Mouse (Mus musculus) heart, postnatal 0 days (tissue): Measurements from ENCODE around the gene Dnajc5g. TPM values are rescaled to one million over a fixed set of nuclear protein-coding genes. Genes with fewer than 3 reads are reported as not detected.

Source experiments
- ATAC-seq: fragments of 200-750 bp; cut with Nextera tagmentation; 2 replicates; pipeline ENCODE4 v1.8.0; 2017; ENCODE audit warnings: low read depth, moderate number of reproducible peaks, moderate library complexity; ENCODE audit not compliant: insufficient read depth
- DNase-seq: peaks from one replicate; pipeline ENCODE4 v3.0.0-alpha.2; 2016; ENCODE audit warnings: low spot score
- H3K27ac ChIP-seq: fragments of 300-500 bp; sonication (generic); 2 replicates; pipeline ENCODE4 v1.5.1; 2014; ENCODE audit warnings: low read depth, mild to moderate bottlenecking
- H3K27me3 ChIP-seq: fragments of 300-500 bp; sonication (generic); 2 replicates; pipeline ENCODE4 v1.6.1; 2014; ENCODE audit warnings: low read length, mixed read lengths; ENCODE audit not compliant: control insufficient read depth, insufficient read depth
- H3K36me3 ChIP-seq: fragments of 300-500 bp; sonication (generic); replicated peaks from 2 replicates; pipeline ENCODE4 v1.6.1; 2014; ENCODE audit warnings: low read length, mixed read lengths; ENCODE audit not compliant: control insufficient read depth, insufficient read depth
- H3K4me1 ChIP-seq: fragments of 300-500 bp; sonication (generic); 2 replicates; pipeline ENCODE4 v1.6.1; 2014; ENCODE audit warnings: antibody characterized with exemption; ENCODE audit not compliant: control insufficient read depth, insufficient read depth
- H3K4me2 ChIP-seq: fragments of 300-500 bp; sonication (generic); 2 replicates; pipeline ENCODE4 v1.6.1; 2014; ENCODE audit warnings: low read depth, mild to moderate bottlenecking, low read length, moderate library complexity
- H3K4me3 ChIP-seq: fragments of 300-500 bp; sonication (generic); 2 replicates; pipeline ENCODE4 v1.5.1; 2014; ENCODE audit warnings: low read depth, low read length
- H3K9ac ChIP-seq: fragments of 300-500 bp; sonication (generic); replicated peaks from 2 replicates; pipeline ENCODE4 v1.6.1; 2014; ENCODE audit warnings: low read depth, low read length, mixed read lengths
- H3K9me3 ChIP-seq: fragments of 300-500 bp; sonication (generic); replicated peaks from 2 replicates; pipeline ENCODE4 v1.6.1; 2016; ENCODE audit warnings: low read length; ENCODE audit not compliant: control insufficient read depth
- CTCF ChIP-seq: IDR thresholded peaks from 2 replicates; pipeline ENCODE4 v1.5.1; 2016; ENCODE audit warnings: antibody characterized with exemption, control low read depth, low read depth
- EP300 ChIP-seq: IDR thresholded peaks from 2 replicates; pipeline ENCODE4 v1.6.1; 2016; ENCODE audit warnings: antibody characterized with exemption, low read depth
- WGBS: fragments of 180-500 bp; shearing (Covaris S2); extraction: QIAGEN DNeasy Blood & Tissue Kit; methylation state at CpG from one replicate; pipeline ENCODE4 v1.1.7; 2014; 5-methylcytosine and 5-hydroxymethylcytosine counted together
- polyA plus RNA-seq: library from polyadenylated mRNA; unstranded; fragments of >200 nt; fragmentation: Nextera tagmentation; extraction: Ambion mirVana; gene quantifications from 2 replicates; pipeline ENCODE4 v1.2.1, GENCODE M21; 2015
- total RNA-seq: library from RNA; depleted of rRNA; stranded (reverse); fragments of >200 nt; gene quantifications from 2 replicates; pipeline ENCODE4 v1.2.3, GENCODE M21; 2014; ENCODE audit warnings: low replicate concordance

Gene Dnajc5g
- total and polyA plus RNA-seq, 2 experiments from 2014 or later = not detected

DNA sequence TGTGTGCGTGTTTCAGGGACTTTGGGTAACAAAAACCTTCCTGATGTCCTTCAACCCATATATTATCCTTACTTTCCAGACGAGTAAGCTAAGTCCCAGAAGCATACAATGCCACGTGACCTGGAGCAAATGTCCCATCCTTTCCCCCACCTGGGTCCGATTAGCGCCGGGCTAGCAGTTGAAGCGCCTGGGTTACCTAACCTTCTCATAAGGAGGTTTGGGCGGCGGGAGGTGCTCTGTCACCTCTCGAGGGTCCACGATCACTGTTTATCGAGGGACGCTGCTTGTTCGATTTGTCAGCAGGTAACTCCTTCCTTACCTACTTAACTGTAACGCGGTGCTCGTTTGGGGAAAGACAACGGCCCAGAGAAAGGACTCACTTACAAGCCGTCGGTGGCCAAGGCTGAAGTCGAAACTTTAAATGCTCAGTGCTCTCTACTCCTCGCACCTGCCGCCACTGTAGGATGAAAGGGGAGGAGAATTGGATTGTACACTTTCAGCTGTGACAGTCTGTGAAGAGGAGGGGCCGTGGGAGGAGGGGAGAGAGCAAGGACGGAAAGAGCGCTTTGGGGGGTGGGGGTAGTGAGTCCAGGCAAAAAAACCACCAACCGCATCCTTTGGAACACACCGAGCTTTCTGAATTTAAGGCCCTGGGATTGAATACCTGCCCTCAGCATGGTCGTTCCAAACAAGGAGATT, 11.8 kb upstream of the Dnajc5g start:
- no peak for DNase-seq

DNA sequence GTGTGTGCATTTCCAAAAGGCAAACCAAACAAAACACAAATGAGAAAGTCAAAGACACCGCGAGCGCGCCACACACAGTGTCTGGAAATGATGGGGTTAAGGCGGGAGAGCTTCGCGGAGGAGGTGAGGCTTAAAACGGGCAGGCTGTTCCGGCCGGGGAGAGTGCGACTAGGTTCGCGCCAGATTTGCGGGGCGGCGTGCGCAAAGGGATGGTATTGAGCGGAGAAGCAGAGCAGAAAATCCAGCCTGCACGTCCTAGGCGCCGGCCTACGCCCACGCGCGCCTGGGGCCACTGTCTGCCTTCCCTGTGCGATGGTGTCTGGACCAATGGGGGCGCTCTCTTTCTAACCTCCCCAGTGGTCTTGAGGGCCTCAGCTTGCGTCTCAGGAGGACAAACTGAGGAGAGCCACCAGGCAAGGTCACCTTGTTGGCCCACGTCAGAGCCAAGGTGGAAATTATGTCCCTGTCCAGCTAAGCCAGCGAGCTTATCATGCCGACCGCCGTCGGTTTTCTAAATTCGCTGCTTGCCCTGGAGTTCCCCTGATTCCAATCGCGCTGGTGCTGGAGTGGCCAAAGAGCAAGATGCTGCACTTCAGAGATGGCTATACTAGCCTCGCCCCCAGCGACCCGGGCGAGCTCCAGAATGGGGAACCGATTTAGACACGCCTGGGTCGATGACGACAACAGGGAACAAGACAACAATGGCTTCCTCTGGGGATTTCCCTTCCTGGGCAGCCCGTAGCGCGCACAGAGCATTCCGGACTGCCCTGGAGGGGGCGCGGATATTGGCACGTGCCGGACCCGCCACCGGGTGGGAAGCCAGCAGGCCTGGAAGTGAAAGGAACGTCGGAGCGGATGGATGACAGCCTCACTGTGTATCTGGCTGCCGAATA, 11.0 kb upstream of the Dnajc5g start:
- H3K36me3 ChIP-seq = no peaks in the 10 kb centered on the region
- peak; percentile 80 for ATAC-seq
- no peak overlapping the region for H3K27ac ChIP-seq
- H3K27me3 ChIP-seq = peaks cover 76% of the 10 kb centered on the region
- H3K4me2 ChIP-seq = peak overlapping the region; percentile 52
- peaks cover 22% of the 10 kb centered on the region; the same call in 1 of the 2 replicates for H3K4me1 ChIP-seq
- under 1% methylated on average over 59 of the region's 59 CpGs for WGBS
- no peaks in the 10 kb centered on the region for H3K9me3 ChIP-seq
- H3K9ac ChIP-seq = no peak overlapping the region
- peak overlapping the region; percentile 44 for H3K4me3 ChIP-seq
- no peak for TF ChIP-seq CTCF
- no peak for TF ChIP-seq EP300
- peak; percentile 76 for DNase-seq

More for the DNA sequence above, 11.8 kb upstream of the Dnajc5g start:
- Histone ChIP-seq H3K36me3 (no peaks in the 10 kb centered on the region), H3K4me3 (peak overlapping the region; percentile 44), H3K4me1 (peaks cover 22% of the 10 kb centered on the region; the same call in 1 of the 2 replicates), H3K9ac (no peak overlapping the region), H3K4me2 (peak overlapping the region; percentile 52), H3K27ac (no peak overlapping the region), H3K9me3 (no peaks in the 10 kb centered on the region), H3K27me3 (peaks cover 82% of the 10 kb centered on the region)
- no peak for ATAC-seq
- no peak for TF ChIP-seq EP300
- TF ChIP-seq CTCF = no peak
- 3% methylated on average over 29 of the region's 29 CpGs for WGBS

DNA sequence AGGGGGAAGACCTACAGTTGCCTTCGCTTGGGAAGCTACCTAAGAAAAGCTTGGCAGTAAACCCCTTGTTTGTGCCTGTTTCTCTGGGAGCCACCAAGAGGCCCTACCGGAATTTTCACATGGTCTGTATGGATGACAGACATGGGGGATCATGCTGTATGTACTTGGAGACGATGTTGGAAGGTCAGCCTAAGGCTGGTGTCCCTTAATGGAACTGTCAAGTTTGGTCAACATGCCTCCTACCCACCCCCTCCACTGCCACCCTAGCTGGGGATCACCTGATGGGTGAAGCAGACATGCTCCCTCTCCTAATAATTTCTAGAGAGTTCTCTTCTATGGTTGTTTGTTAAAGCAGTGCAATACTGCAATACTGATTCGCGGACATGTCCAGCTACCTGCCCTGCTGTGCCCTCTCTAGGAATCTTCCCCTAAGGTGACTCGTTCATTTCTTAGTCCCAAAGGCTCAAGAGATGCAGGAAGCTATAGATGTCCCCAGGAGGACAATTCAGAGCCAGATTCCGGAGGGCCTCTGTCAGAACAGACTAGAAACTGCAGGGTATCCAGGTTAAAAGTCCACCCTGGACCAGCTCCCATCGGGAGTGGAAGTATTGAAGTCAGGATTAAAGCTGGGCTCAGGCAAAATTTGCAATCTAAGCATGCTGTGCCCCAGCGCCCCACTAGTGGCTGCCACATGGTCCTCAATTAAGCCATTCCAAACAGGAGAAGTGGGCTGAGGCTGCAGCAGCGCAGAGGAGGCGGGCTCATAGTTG, 10.2 kb upstream of the Dnajc5g start:
- Histone ChIP-seq H3K36me3 (no peaks in the 10 kb centered on the region), H3K4me1 (peaks cover 22% of the 10 kb centered on the region; the same call in 1 of the 2 replicates), H3K9ac (no peak overlapping the region), H3K27ac (no peak overlapping the region), H3K4me2 (peak overlapping the region; percentile 52), H3K4me3 (peak overlapping the region; percentile 44), H3K27me3 (peaks cover 67% of the 10 kb centered on the region), H3K9me3 (no peaks in the 10 kb centered on the region)
- DNase-seq (no peak), ATAC-seq (no peak)
- TF ChIP-seq CTCF (no peak), EP300 (no peak)
- 31% methylated on average over 11 of the region's 11 CpGs for WGBS

DNA sequence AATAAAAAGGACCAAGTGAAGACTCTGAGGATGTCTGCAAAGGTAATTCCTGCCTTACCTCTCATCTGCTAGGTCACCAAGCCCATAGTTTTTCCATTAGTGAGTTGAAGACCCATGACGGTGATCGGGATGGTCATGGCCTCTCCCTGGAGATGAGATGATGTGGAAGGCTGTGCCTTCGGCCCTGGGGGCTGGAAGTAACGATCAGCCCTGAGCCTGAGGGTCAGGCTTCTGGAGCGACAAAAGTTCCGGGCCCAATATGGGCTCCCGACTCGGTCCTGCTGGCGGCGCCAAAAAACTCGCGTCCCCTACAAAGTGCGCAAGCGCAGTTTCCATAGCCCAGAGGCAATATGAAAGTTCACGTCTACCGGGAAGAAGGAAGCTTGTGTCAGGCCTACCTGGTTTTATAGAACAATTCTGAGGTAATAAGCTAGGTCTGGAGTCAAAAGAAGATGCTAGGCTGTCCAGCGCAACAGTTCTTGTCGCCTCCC, 2.0 kb downstream of the Dnajc5g start, which contains the start of gene Slc30a3:
Gene Slc30a3 (minus strand): TSS at position 238 of the 491 bp plus-strand sequence.
- Histone ChIP-seq H3K4me2 (no peak within 1 kb of the TSS), H3K4me1 (no peaks in the 10 kb centered on the region), H3K9ac (no peak within 1 kb of the TSS), H3K36me3 (no peaks in the 10 kb centered on the region), H3K9me3 (no peaks in the 10 kb centered on the region), H3K4me3 (no peak within 1 kb of the TSS), H3K27me3 (no peaks in the 10 kb centered on the region), H3K27ac (no peak within 1 kb of the TSS)
- no peak for DNase-seq
- ATAC-seq = no peak
- 88% methylated on average over 18 of the region's 18 CpGs for WGBS
- TF ChIP-seq EP300 = no peak
- no peak for TF ChIP-seq CTCF

DNA sequence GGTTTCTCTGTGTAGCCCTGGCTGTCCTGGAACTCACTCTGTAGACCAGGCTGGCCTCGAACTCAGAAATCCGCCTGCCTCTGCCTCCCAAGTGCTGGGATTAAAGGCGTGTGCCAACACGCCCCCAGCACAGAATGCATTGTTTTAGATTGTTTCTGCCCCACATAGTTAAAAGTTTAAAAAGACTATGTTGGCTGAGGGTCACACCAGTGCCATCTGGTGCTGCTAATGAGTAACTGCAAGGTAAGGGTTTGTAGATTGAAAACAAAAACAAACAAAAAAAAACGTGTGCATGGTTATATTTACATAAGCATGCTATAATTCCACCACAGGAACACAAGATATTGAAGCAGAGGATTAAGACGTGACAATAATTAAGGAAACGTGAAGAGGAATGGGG, 4.7 kb downstream of the Dnajc5g start:
- TF ChIP-seq CTCF = peak; percentile 55
- TF ChIP-seq EP300 = no peak
- DNase-seq = no peak
- WGBS = 18% methylated on average over 7 of the region's 7 CpGs

More for the DNA sequence above, 4.7 kb downstream of the Dnajc5g start:
- Histone ChIP-seq H3K4me1 (no peaks in the 10 kb centered on the region), H3K4me2 (no peak overlapping the region), H3K27me3 (no peaks in the 10 kb centered on the region), H3K36me3 (no peaks in the 10 kb centered on the region), H3K9me3 (no peaks in the 10 kb centered on the region), H3K4me3 (no peak overlapping the region), H3K9ac (no peak overlapping the region), H3K27ac (no peak overlapping the region)
- no peak for ATAC-seq
